Mouse (Mus musculus) olfactory bulb, adult 2 months (tissue): ENCODE measurements around the gene 5730522E02Rik.

Experiments used
- CTCF ChIP-seq: fragments of 200-500 bp; IDR thresholded peaks from 2 replicates; pipeline ENCODE4 v1.5.1; 2012; ENCODE audit warnings: low read depth, mild to moderate bottlenecking, low read length, moderate library complexity; ENCODE audit not compliant: insufficient read depth
- POLR2A ChIP-seq: fragments of 200-500 bp; IDR thresholded peaks from 2 replicates; pipeline ENCODE4 v1.6.1; 2012; ENCODE audit warnings: mild to moderate bottlenecking, low read depth, low read length, moderate library complexity; ENCODE audit not compliant: insufficient read depth

GRCm38 (mm10) chr11:25595303-25595702 lies 615.3 kb downstream of the 5730522E02Rik start:
- TF ChIP-seq CTCF (no peak), POLR2A (no peak)
